Mouse (Mus musculus) CH12.LX (cell line): ENCODE results near the gene Cnn3. TPM values are rescaled to one million over a fixed set of nuclear protein-coding genes. Genes with fewer than 3 reads are reported as not detected.

ENCODE experiments used
- DNase-seq: peaks from one replicate; pipeline ENCODE4 v3.0.0-alpha.2; 2013; ENCODE audit errors: extremely low read depth
- H3K27ac ChIP-seq: 2 replicates; pipeline ENCODE4 v1.5.1; 2012; ENCODE audit warnings: low read depth, mild to moderate bottlenecking, control low read depth, moderate library complexity; ENCODE audit not compliant: insufficient read depth
- H3K27me3 ChIP-seq: replicated peaks from 2 replicates; pipeline ENCODE3; 2012; ENCODE audit warnings: inconsistent platforms
- H3K36me3 ChIP-seq, 2 experiments: replicated peaks in 1 of 2; 2 replicates each; pipeline versions ENCODE3 to v1.6.1; 2012; ENCODE audit warnings: inconsistent platforms in 1 of 2, low read length in 1 of 2, mild to moderate bottlenecking in 1 of 2, mixed read lengths in 1 of 2, moderate library complexity in 1 of 2; ENCODE audit not compliant: control insufficient read depth in 1 of 2, insufficient read depth in 1 of 2
- H3K4me1 ChIP-seq, 2 experiments: 2 replicates each; pipeline ENCODE4 v1.6.1; 2012; ENCODE audit warnings: inconsistent platforms in 1 of 2, moderate library complexity in 1 of 2; ENCODE audit not compliant: insufficient read depth in 2 of 2, control insufficient read depth in 1 of 2
- H3K4me2 ChIP-seq: 2 replicates; pipeline ENCODE4 v1.6.1; 2012; ENCODE audit warnings: low read depth, mild to moderate bottlenecking, control low read depth; ENCODE audit not compliant: poor library complexity, insufficient read depth, severe bottlenecking
- H3K4me3 ChIP-seq, 3 experiments: fragments of 150-350 bp in 1 of 3; sonication (generic) in 1 of 3; replicated peaks in 1 of 3; 2 replicates each; pipeline versions ENCODE3 to v1.5.1; 2011 to 2012; ENCODE audit warnings: low read depth in 2 of 3, low read length in 2 of 3, mild to moderate bottlenecking in 2 of 3, moderate library complexity in 2 of 3, control low read depth in 1 of 3, improper control_type of control experiment in 1 of 3, inconsistent platforms in 1 of 3, mixed read lengths in 1 of 3; ENCODE audit not compliant: poor library complexity in 1 of 3
- H3K79me2 ChIP-seq: replicated peaks from 2 replicates; pipeline ENCODE4 v1.6.1; 2012; ENCODE audit warnings: mild to moderate bottlenecking, moderate library complexity; ENCODE audit not compliant: control insufficient read depth, poor library complexity, insufficient read depth, severe bottlenecking; ENCODE audit errors: extremely low read depth
- H3K9ac ChIP-seq: 2 replicates; pipeline ENCODE4 v1.6.1; 2012; ENCODE audit warnings: low read depth, mild to moderate bottlenecking, control low read depth, moderate library complexity; ENCODE audit not compliant: insufficient read depth
- H3K9me3 ChIP-seq: replicated peaks from 2 replicates; pipeline ENCODE3; 2012; ENCODE audit warnings: low read length, inconsistent platforms, mixed read lengths
- BHLHE40 ChIP-seq: IDR thresholded peaks from 2 replicates; pipeline ENCODE4 v1.6.1; 2011; ENCODE audit warnings: mild to moderate bottlenecking, low read depth, low read length, improper control_type of control experiment
- CHD2 ChIP-seq: IDR thresholded peaks from 2 replicates; pipeline ENCODE4 v1.6.1; 2011; ENCODE audit warnings: low read length, improper control_type of control experiment
- CTCF ChIP-seq, 2 experiments: IDR thresholded peaks in 1 of 2; conservative IDR thresholded peaks in 1 of 2; 2 replicates each; pipeline ENCODE4 v1.5.1; 2011 to 2012; ENCODE audit warnings: low read depth in 2 of 2, low read length in 2 of 2, improper control_type of control experiment in 1 of 2, inconsistent platforms in 1 of 2, mild to moderate bottlenecking in 1 of 2, moderate library complexity in 1 of 2
- E2F4 ChIP-seq: IDR thresholded peaks from 2 replicates; pipeline ENCODE4 v1.6.1; 2011; ENCODE audit warnings: low read depth, low read length, improper control_type of control experiment; ENCODE audit not compliant: insufficient replicate concordance
- ELF1 ChIP-seq: IDR thresholded peaks from 2 replicates; pipeline ENCODE4 v1.6.1; 2014; ENCODE audit warnings: low read depth, mild to moderate bottlenecking, inconsistent platforms, low read length, improper control_type of control experiment
- GABPA ChIP-seq: IDR thresholded peaks from 2 replicates; pipeline ENCODE4 v1.6.1; 2012; ENCODE audit warnings: low read depth, low read length, improper control_type of control experiment, inconsistent platforms; ENCODE audit not compliant: insufficient replicate concordance
- HCFC1 ChIP-seq: IDR thresholded peaks from 2 replicates; pipeline ENCODE4 v1.6.1; 2012; ENCODE audit warnings: low read depth, mild to moderate bottlenecking, inconsistent platforms, low read length, improper control_type of control experiment
- JUN ChIP-seq: IDR thresholded peaks from 2 replicates; pipeline ENCODE4 v1.6.1; 2011; ENCODE audit warnings: low read depth, mild to moderate bottlenecking, low read length, improper control_type of control experiment, moderate library complexity; ENCODE audit not compliant: insufficient read depth
- KAT2A ChIP-seq: IDR thresholded peaks from 2 replicates; pipeline ENCODE4 v1.6.1; 2012; ENCODE audit warnings: low read length, improper control_type of control experiment, inconsistent platforms; ENCODE audit not compliant: insufficient replicate concordance
- MAFK ChIP-seq: IDR thresholded peaks from 2 replicates; pipeline ENCODE4 v1.6.1; 2011; ENCODE audit warnings: low read length, improper control_type of control experiment; ENCODE audit not compliant: insufficient replicate concordance
- MEF2A ChIP-seq: IDR thresholded peaks from 2 replicates; pipeline ENCODE4 v1.6.1; 2014; ENCODE audit warnings: low read depth, mild to moderate bottlenecking, inconsistent platforms, low read length, improper control_type of control experiment, borderline replicate concordance
- RCOR1 ChIP-seq: conservative IDR thresholded peaks from 2 replicates; pipeline ENCODE4 v1.6.1; 2012; ENCODE audit warnings: low read depth, mild to moderate bottlenecking, inconsistent platforms, low read length, improper control_type of control experiment
- SIN3A ChIP-seq: IDR thresholded peaks from 2 replicates; pipeline ENCODE4 v1.6.1; 2012; ENCODE audit warnings: low read length, improper control_type of control experiment, inconsistent platforms
- SMC3 ChIP-seq: IDR thresholded peaks from 2 replicates; pipeline ENCODE4 v1.6.1; 2011; ENCODE audit warnings: low read depth, low read length, improper control_type of control experiment
- TBP ChIP-seq: conservative IDR thresholded peaks from 2 replicates; pipeline ENCODE4 v1.6.1; 2011; ENCODE audit warnings: low read depth, low read length, improper control_type of control experiment
- UBTF ChIP-seq: IDR thresholded peaks from 2 replicates; pipeline ENCODE4 v1.6.1; 2012; ENCODE audit warnings: low read depth, mild to moderate bottlenecking, inconsistent platforms, low read length, improper control_type of control experiment, moderate library complexity
- USF2 ChIP-seq: conservative IDR thresholded peaks from 2 replicates; pipeline ENCODE4 v1.6.1; 2011; ENCODE audit warnings: low read depth, low read length, improper control_type of control experiment
- ZC3H11A ChIP-seq: IDR thresholded peaks from 2 replicates; pipeline ENCODE4 v1.6.1; 2012; ENCODE audit warnings: low read depth, mild to moderate bottlenecking, inconsistent platforms, low read length, improper control_type of control experiment
- dilution Hi-C: fragments of 300-500 bp; cut with MboI; formaldehyde crosslinking; loops from 2 replicates; pipeline ENCODE4 v1.14.3; 2020; ENCODE audit warnings: low sequenced_read_pairs; ENCODE audit not compliant: extremely low pct_unique_long_range_greater_than_20kb, extremely low pct_ligation_motif_present
- in situ Hi-C: fragments of 300-500 bp; cut with MboI; formaldehyde crosslinking; loops from 3 replicates; pipeline ENCODE4 v1.14.3; 2019; ENCODE audit warnings: low sequenced_read_pairs, low pct_ligation_motif_present, low pct_unique_long_range_greater_than_20kb, mixed read lengths
- polyA plus RNA-seq: library from polyadenylated mRNA; unstranded; fragments of >175 nt; gene quantifications from 2 replicates; pipeline ENCODE4 v1.2.1, GENCODE M21; 2012; ENCODE audit warnings: low read depth; ENCODE audit not compliant: insufficient read length
- total RNA-seq, 2 experiments: library from RNA; depleted of rRNA; stranded (reverse); fragments of 300-350 nt in 1 of 2; fragments of >200 nt in 1 of 2; gene quantifications; 2 replicates each; pipeline ENCODE4 v1.2.3; 2012 to 2014

Gene Cnn3
- total and polyA plus RNA-seq, 3 experiments: 12.5 to 58.5 (median 46.4) TPM

GRCm38 (mm10) chr3:121397007-121397406 is 29.3 kb upstream of the Cnn3 start:
- Histone ChIP-seq H3K27ac (no peak overlapping the region), H3K27me3 (no peaks in the 10 kb centered on the region), H3K4me2 (no peak overlapping the region), H3K79me2 (no peaks in the 10 kb centered on the region), H3K4me1 (no peaks in the 10 kb centered on the region; a peak in 1 of 4 replicates), H3K4me3 (no peak overlapping the region), H3K9ac (no peak overlapping the region), H3K9me3 (no peaks in the 10 kb centered on the region), H3K36me3 (no peaks in the 10 kb centered on the region)
- no peak for DNase-seq
- in situ Hi-C loops: no loop called here
- dilution Hi-C loops: no loop called here
- no peak for TF ChIP-seq TBP
- no peak for TF ChIP-seq E2F4
- TF ChIP-seq USF2: no peak
- TF ChIP-seq RCOR1: no peak
- TF ChIP-seq ZC3H11A: no peak
- no peak for TF ChIP-seq HCFC1
- TF ChIP-seq, all 38 proteins: peak for 0

GRCm38 (mm10) chr3:121401384-121401783 is 24.9 kb upstream of the Cnn3 start:
- Histone ChIP-seq H3K4me3 (no peak overlapping the region), H3K79me2 (no peaks in the 10 kb centered on the region), H3K9me3 (no peaks in the 10 kb centered on the region), H3K36me3 (no peaks in the 10 kb centered on the region), H3K27ac (no peak overlapping the region), H3K4me2 (no peak overlapping the region), H3K4me1 (no peaks in the 10 kb centered on the region), H3K27me3 (no peaks in the 10 kb centered on the region), H3K9ac (no peak overlapping the region)
- in situ Hi-C loops: no loop called here
- DNase-seq: no peak
- dilution Hi-C loops: no loop called here
- TF ChIP-seq GABPA (no peak), JUN (no peak), USF2 (no peak), SIN3A (no peak), RCOR1 (no peak), BHLHE40 (no peak), MAFK (no peak), KAT2A (no peak), UBTF (no peak), CHD2 (no peak), SMC3 (no peak), MEF2A (no peak), ELF1 (no peak), ZC3H11A (no peak), HCFC1 (no peak), CTCF (conservative IDR thresholded peaks at IDR 0.05 in 1 of 2, IDR thresholded peaks at IDR 0.05 in 1 of 2; ENCODE audit: low read depth in 2 of 2, low read length in 2 of 2) (no peak)
